8 mouse cellular contexts compared by ENCODE assay signal in genomic region chr3:50902933-50903332, GRCm38 (mm10).
DNase-seq lines count a peak whose midpoint lies in the region; ATAC-seq and TF ChIP-seq lines count a peak whose summit lies in the region.

No protein-coding gene starts in this region.

- TF ChIP-seq CTCF in kidney, adult 2 months (conservative IDR thresholded peaks at IDR 0.05; ENCODE audit: insufficient read depth, insufficient read length, low read depth, low read length) = no peak

- DNase-seq in kidney, adult 2 months = peak; percentile 15
- DNase-seq in kidney, adult 18-20 months = no peak
- DNase-seq in embryonic facial prominence, embryonic 10.5 days (ENCODE audit: low spot score) = peak; percentile 35
- DNase-seq in ovary, postnatal 14 days (ENCODE audit: low spot score) = no peak
- no peak for DNase-seq in adrenal gland, adult 2 months

- no peak for ATAC-seq in heart, embryonic 14.5 days (ENCODE audit: insufficient number of reproducible peaks, insufficient read depth, low FRiP score, low read depth)
- ATAC-seq in limb, embryonic 15.5 days (ENCODE audit: insufficient number of reproducible peaks, low FRiP score, low TSS enrichment, low read depth) = peak; percentile 61
- ATAC-seq in erythroblast, adult 5-6 weeks (replicated peaks; ENCODE audit: low FRiP score, poor library complexity, severe bottlenecking) = no peak

- H3K4me3 ChIP-seq in kidney, adult 2 months (ENCODE audit: insufficient read depth, low read depth, low read length) = no peak overlapping the region
- no peak overlapping the region for H3K4me3 ChIP-seq in embryonic facial prominence, embryonic 10.5 days
- peak overlapping the region; percentile 5 to 6; a peak in 1 of 4 replicates for H3K4me3 ChIP-seq in heart, embryonic 14.5 days (ENCODE audit: control insufficient read depth in 1 of 2, insufficient read depth in 1 of 2, low read depth in 1 of 2, low read length in 2 of 2)
- H3K4me3 ChIP-seq in limb, embryonic 15.5 days = no peak overlapping the region

- no peaks in the 10 kb centered on the region for H3K27me3 ChIP-seq in kidney, adult 2 months (replicated peaks; ENCODE audit: control insufficient read depth, insufficient read depth, low read length)
- H3K27me3 ChIP-seq in embryonic facial prominence, embryonic 10.5 days (replicated peaks; ENCODE audit: low read depth, poor library complexity, severe bottlenecking) = peaks cover 16% of the 10 kb centered on the region
- no peaks in the 10 kb centered on the region for H3K27me3 ChIP-seq in heart, embryonic 14.5 days (ENCODE audit: control insufficient read depth, insufficient read depth, low read length)
- H3K27me3 ChIP-seq in limb, embryonic 15.5 days = no peaks in the 10 kb centered on the region

- peaks cover 4% of the 10 kb centered on the region; the same call in 1 of the 2 replicates for H3K4me1 ChIP-seq in kidney, adult 2 months (ENCODE audit: control insufficient read depth, insufficient read depth, low read length)
- peaks cover 34% of the 10 kb centered on the region for H3K4me1 ChIP-seq in embryonic facial prominence, embryonic 10.5 days
- peaks cover 4 to 5% of the 10 kb centered on the region in 2 experiments; a peak in 2 of 4 replicates for H3K4me1 ChIP-seq in heart, embryonic 14.5 days (ENCODE audit: control insufficient read depth in 2 of 2, insufficient read depth in 2 of 2, low read length in 2 of 2)
- H3K4me1 ChIP-seq in limb, embryonic 15.5 days = peaks cover 39% of the 10 kb centered on the region

- 60% methylated on average over 7 of the region's 7 CpGs for WGBS in kidney, adult 2 months
- WGBS in embryonic facial prominence, embryonic 10.5 days = 53% methylated on average over 7 of the region's 7 CpGs
- WGBS in heart, embryonic 14.5 days = 30% methylated on average over 7 of the region's 7 CpGs
- 13% methylated on average over 7 of the region's 7 CpGs for WGBS in limb, embryonic 15.5 days

- no peak overlapping the region for H3K27ac ChIP-seq in kidney, adult 2 months (ENCODE audit: insufficient read depth, low read depth, low read length)
- H3K27ac ChIP-seq in embryonic facial prominence, embryonic 10.5 days (replicated peaks) = peak overlapping the region; percentile 57
- H3K27ac ChIP-seq in heart, embryonic 14.5 days (replicated peaks in 1 of 2; ENCODE audit: control insufficient read depth in 1 of 2, insufficient read depth in 1 of 2, low read depth in 2 of 2, low read length in 2 of 2) = no peak overlapping the region
- peak overlapping the region; percentile 74 for H3K27ac ChIP-seq in limb, embryonic 15.5 days

- H3K9ac ChIP-seq in heart, embryonic 14.5 days (ENCODE audit: low read length) = no peak overlapping the region
- H3K9ac ChIP-seq in limb, embryonic 15.5 days = no peak overlapping the region

- TF ChIP-seq POLR2A in kidney, adult 2 months (IDR thresholded peaks at IDR 0.05; ENCODE audit: low read depth, low read length) = no peak

- H3K36me3 ChIP-seq in kidney, adult 2 months (ENCODE audit: control insufficient read depth, insufficient read depth, low read length) = no peaks in the 10 kb centered on the region
- no peaks in the 10 kb centered on the region for H3K36me3 ChIP-seq in embryonic facial prominence, embryonic 10.5 days (replicated peaks)
- no peaks in the 10 kb centered on the region for H3K36me3 ChIP-seq in heart, embryonic 14.5 days (ENCODE audit: control insufficient read depth, insufficient read depth, low read length)
- no peaks in the 10 kb centered on the region for H3K36me3 ChIP-seq in limb, embryonic 15.5 days

- no peaks in the 10 kb centered on the region for H3K9me3 ChIP-seq in embryonic facial prominence, embryonic 10.5 days
- H3K9me3 ChIP-seq in heart, embryonic 14.5 days (ENCODE audit: control insufficient read depth, low read length) = no peaks in the 10 kb centered on the region
- no peaks in the 10 kb centered on the region for H3K9me3 ChIP-seq in limb, embryonic 15.5 days

- H3K4me2 ChIP-seq in heart, embryonic 14.5 days (ENCODE audit: low read length) = peak overlapping the region; percentile 47
- peak overlapping the region; percentile 25; the same call in 1 of the 2 replicates for H3K4me2 ChIP-seq in limb, embryonic 15.5 days

Comparison
In these comparisons a context has a peak if more than half of its experiments do, and no peak if none do; other contexts are left out.
1. DNase-seq: peak in kidney, adult 2 months (single experiment) and embryonic facial prominence, embryonic 10.5 days (single experiment); none in kidney, adult 18-20 months (single experiment), ovary, postnatal 14 days (single experiment) and adrenal gland, adult 2 months (single experiment).
2. H3K27ac ChIP-seq: peak in embryonic facial prominence, embryonic 10.5 days (single experiment) and limb, embryonic 15.5 days (single experiment); none in kidney, adult 2 months (single experiment) and heart, embryonic 14.5 days (0 of 2).
3. H3K4me3 ChIP-seq: peak in heart, embryonic 14.5 days (2 of 2); none in kidney, adult 2 months (single experiment), embryonic facial prominence, embryonic 10.5 days (single experiment) and limb, embryonic 15.5 days (single experiment).